Mouse (Mus musculus) forebrain, embryonic 16.5 days (tissue): ENCODE data around the gene Hoxa5. TPM values are rescaled to one million over a fixed set of nuclear protein-coding genes. Genes with fewer than 3 reads are reported as not detected.
A peak's percentile ranks its signal among the peaks of the same experiment; 100 is the strongest.

Source experiments
- ATAC-seq: fragments of 200-750 bp; cut with Nextera tagmentation; 2 replicates; pipeline ENCODE4 v1.8.0; 2017; ENCODE audit warnings: mild to moderate bottlenecking, moderate library complexity
- H3K27ac ChIP-seq: fragments of 300-500 bp; sonication (generic); 2 replicates; pipeline ENCODE4 v1.5.1; 2014; ENCODE audit warnings: low read length, control low read depth
- H3K27me3 ChIP-seq: fragments of 300-500 bp; sonication (generic); replicated peaks from 2 replicates; pipeline ENCODE4 v1.6.1; 2014; ENCODE audit warnings: low read length; ENCODE audit not compliant: control insufficient read depth, insufficient read depth
- H3K36me3 ChIP-seq: fragments of 300-500 bp; sonication (generic); 2 replicates; pipeline ENCODE4 v1.6.1; 2014; ENCODE audit not compliant: control insufficient read depth, insufficient read depth
- H3K4me1 ChIP-seq: fragments of 300-500 bp; sonication (generic); replicated peaks from 2 replicates; pipeline ENCODE4 v1.6.1; 2014; ENCODE audit warnings: low read length; ENCODE audit not compliant: control insufficient read depth, insufficient read depth
- H3K4me2 ChIP-seq: fragments of 300-500 bp; sonication (generic); 2 replicates; pipeline ENCODE4 v1.6.1; 2014; ENCODE audit warnings: mild to moderate bottlenecking, low read length, control low read depth
- H3K4me3 ChIP-seq: fragments of 300-500 bp; sonication (generic); replicated peaks from 2 replicates; pipeline ENCODE4 v1.5.1; 2014; ENCODE audit warnings: mild to moderate bottlenecking, low read length, control low read depth
- H3K9ac ChIP-seq: fragments of 300-500 bp; sonication (generic); replicated peaks from 2 replicates; pipeline ENCODE4 v1.6.1; 2014; ENCODE audit warnings: low read depth, low read length, control low read depth
- H3K9me3 ChIP-seq: fragments of 300-500 bp; sonication (generic); 2 replicates; pipeline ENCODE4 v1.6.1; 2016; ENCODE audit warnings: low read length; ENCODE audit not compliant: control insufficient read depth
- WGBS: fragments of 180-500 bp; shearing (Covaris S2); extraction: QIAGEN DNeasy Blood & Tissue Kit; methylation state at CpG from one replicate; pipeline ENCODE4 v1.1.7; 2014; 5-methylcytosine and 5-hydroxymethylcytosine counted together
- polyA plus RNA-seq: library from polyadenylated mRNA; unstranded; fragments of >200 nt; fragmentation: Nextera tagmentation; extraction: Ambion mirVana; gene quantifications from 2 replicates; pipeline ENCODE4 v1.2.1, GENCODE M21; 2015

The Hoxa5 gene
- not detected in 2 replicates for polyA plus RNA-seq

DNA sequence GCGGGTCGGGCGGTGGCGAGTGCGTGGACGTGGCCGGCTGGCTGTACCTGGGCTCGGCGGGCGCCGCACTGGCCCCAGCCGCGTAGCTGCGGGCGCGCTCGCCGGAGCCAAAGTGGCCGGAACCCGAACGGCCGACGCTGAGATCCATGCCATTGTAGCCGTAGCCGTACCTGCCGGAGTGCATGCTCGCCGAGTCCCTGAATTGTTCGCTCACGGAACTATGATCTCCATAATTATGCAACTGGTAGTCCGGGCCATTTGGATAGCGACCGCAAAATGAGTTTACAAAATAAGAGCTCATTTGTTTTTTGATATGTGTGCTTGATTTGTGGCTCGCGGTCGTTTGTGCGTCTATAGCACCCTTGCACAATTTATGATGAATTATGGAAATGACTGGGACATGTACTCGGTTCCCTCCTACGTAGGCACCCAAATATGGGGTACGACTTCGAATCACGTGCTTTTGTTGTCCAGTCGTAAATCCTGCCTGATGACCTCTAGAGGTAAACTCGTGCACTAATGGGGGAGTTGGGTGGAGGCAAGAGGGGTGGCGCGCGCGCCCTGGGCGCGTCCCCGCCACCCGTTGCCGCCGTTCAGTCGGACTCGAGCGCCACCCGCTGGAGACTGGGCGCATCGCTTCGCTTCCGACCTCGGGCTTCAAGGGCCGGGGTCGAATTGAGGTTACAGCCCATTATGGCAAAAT lies at the start of gene Hoxa5:
Hoxa5 (minus strand) TSS at position 538 of the 703 bp plus-strand sequence.
- Histone ChIP-seq H3K9me3 (no peaks in the 10 kb centered on the region), H3K27me3 (peaks cover 94% of the 10 kb centered on the region), H3K4me1 (peaks cover 8% of the 10 kb centered on the region), H3K27ac (no peak within 1 kb of the TSS), H3K9ac (no peak within 1 kb of the TSS), H3K4me3 (0 out of 2 replicates have a peak within 1 kb of the TSS, but pooled peaks have one; percentile 5), H3K4me2 (no peak within 1 kb of the TSS), H3K36me3 (no peaks in the 10 kb centered on the region)
- WGBS, result under 1% methylated on average over 64 of the region's 65 CpGs
- ATAC-seq, result no peak

- ATAC-seq, result no peak
- Histone ChIP-seq H3K4me2 (no peak overlapping the region), H3K27me3 (peaks cover 76% of the 10 kb centered on the region), H3K36me3 (no peaks in the 10 kb centered on the region), H3K9me3 (no peaks in the 10 kb centered on the region), H3K4me3 (no peak overlapping the region), H3K9ac (no peak overlapping the region), H3K27ac (no peak overlapping the region), H3K4me1 (peaks cover 4% of the 10 kb centered on the region; the same call in 1 of the 2 replicates)
- WGBS, result under 1% methylated on average over 59 of the region's 59 CpGs
Measured at GRCm38 (mm10) chr6:52253511-52254500, 49.4 kb upstream of the Hoxa5 start.

DNA sequence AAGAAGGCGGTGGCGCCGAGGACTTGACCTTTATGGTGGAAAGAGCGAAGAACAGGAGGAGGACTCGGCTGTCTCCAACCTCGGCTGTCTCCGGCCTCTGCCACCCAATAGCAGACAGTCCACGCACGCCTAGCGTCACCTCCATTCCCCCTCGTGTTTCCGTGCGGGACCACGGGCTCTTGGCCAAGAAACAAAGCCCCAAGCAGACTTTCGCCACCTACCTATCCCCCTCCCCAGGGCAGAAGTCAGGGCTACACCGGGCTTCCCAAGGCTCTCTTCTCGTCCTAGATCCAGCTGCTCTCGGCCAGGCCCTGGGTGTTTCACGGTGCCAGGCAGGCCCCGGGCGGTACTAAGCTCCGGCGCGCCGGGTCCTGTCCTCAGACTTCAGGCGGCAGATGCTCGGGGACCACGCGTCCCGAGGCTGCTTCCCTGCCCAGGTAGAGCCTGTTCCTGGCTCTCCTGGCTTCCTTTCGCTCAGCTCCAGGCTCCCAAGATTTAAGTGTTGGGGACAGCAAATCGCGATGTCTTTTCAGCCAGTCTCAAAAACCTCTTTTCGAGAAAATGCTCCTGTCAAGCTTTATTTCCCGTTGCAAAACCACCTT lies 48.5 kb upstream of the Hoxa5 start:
- Histone ChIP-seq H3K9me3 (no peaks in the 10 kb centered on the region), H3K27me3 (peaks cover 77% of the 10 kb centered on the region), H3K4me3 (no peak overlapping the region), H3K9ac (no peak overlapping the region), H3K27ac (no peak overlapping the region), H3K4me1 (peaks cover 4% of the 10 kb centered on the region; the same call in 1 of the 2 replicates), H3K4me2 (no peak overlapping the region), H3K36me3 (no peaks in the 10 kb centered on the region)
- WGBS, result under 1% methylated on average over 35 of the region's 35 CpGs
- no peak for ATAC-seq

GRCm38 (mm10) chr6:52252016-52252774 lies 47.8 kb upstream of the Hoxa5 start:
- H3K9ac ChIP-seq, result no peak overlapping the region
- H3K36me3 ChIP-seq, result no peaks in the 10 kb centered on the region
- 1% methylated on average over 24 of the region's 24 CpGs for WGBS
- no peak overlapping the region for H3K27ac ChIP-seq
- peaks cover 4% of the 10 kb centered on the region; the same call in 1 of the 2 replicates for H3K4me1 ChIP-seq
- peaks cover 77% of the 10 kb centered on the region for H3K27me3 ChIP-seq
- H3K9me3 ChIP-seq, result no peaks in the 10 kb centered on the region
- no peak overlapping the region for H3K4me2 ChIP-seq
- no peak overlapping the region for H3K4me3 ChIP-seq
- no peak for ATAC-seq

DNA sequence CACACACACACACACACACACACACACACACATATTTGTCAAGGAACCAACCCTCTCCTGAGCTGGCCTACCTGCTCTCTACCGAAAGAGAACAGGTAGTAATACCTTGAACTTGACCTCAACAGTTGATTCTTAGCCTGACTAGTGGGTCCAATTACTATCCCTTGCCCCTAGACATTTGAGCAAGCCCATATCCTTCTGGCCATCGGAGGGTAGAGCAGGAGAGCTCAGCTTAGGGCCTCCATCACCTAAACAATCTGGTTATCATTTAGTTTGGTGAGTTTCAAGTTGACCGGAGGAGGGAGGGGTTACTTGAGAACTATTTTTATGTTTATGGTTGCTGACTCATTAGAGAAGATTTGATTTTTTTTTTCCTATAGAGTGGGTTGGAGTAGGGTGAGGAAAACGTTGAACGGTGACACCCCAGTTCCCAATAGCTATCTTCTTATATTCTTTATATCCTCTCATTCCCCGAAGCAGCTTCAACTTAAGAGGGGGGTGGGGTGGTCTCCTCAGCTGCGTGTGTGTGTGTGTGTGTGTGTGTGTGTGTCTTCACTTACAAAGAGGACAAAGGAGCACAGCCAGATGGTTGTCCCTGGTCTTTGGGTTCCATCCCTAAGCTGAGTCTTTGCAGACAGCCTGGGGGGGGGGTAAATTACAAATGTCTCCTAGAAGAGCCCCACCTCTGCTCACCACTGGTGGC lies 46.9 kb upstream of the Hoxa5 start:
- ATAC-seq, result no peak
- no peak overlapping the region for H3K9ac ChIP-seq
- 8% methylated on average over 7 of the region's 7 CpGs for WGBS
- H3K27ac ChIP-seq, result no peak overlapping the region
- H3K9me3 ChIP-seq, result no peaks in the 10 kb centered on the region
- no peaks in the 10 kb centered on the region for H3K36me3 ChIP-seq
- peaks cover 4% of the 10 kb centered on the region; the same call in 1 of the 2 replicates for H3K4me1 ChIP-seq
- H3K27me3 ChIP-seq, result peaks cover 77% of the 10 kb centered on the region
- no peak overlapping the region for H3K4me3 ChIP-seq
- H3K4me2 ChIP-seq, result no peak overlapping the region

GRCm38 (mm10) chr6:52249826-52250225 lies 45.4 kb upstream of the Hoxa5 start:
- ATAC-seq, result no peak
- 1% methylated on average over 4 of the region's 4 CpGs for WGBS
- H3K36me3 ChIP-seq, result no peaks in the 10 kb centered on the region

DNA sequence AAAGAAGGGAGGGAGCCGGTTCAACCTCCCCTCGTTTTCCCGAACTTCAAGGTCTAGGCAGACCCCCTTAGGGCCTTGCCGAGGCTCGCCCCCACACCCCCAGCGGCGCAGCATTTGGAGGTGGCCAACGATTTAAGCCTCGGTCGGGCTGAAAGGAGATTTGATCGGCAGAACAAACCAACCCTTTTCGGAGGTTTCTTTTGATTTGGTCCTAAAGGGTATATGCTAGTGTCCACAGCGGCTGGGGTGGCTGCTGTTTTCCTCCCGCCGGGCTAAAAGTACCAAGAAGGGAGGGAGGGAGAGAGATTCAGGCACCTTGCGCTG lies 45.0 kb upstream of the Hoxa5 start:
- Histone ChIP-seq H3K9me3 (no peaks in the 10 kb centered on the region), H3K27me3 (peaks cover 86% of the 10 kb centered on the region), H3K4me1 (peaks cover 4% of the 10 kb centered on the region; the same call in 1 of the 2 replicates), H3K4me2 (no peak overlapping the region), H3K36me3 (no peaks in the 10 kb centered on the region), H3K9ac (no peak overlapping the region), H3K4me3 (no peak overlapping the region), H3K27ac (no peak overlapping the region)
- WGBS, result under 1% methylated on average over 16 of the region's 16 CpGs
- no peak for ATAC-seq

More at GRCm38 (mm10) chr6:52249826-52250225, 45.4 kb upstream of the Hoxa5 start:
- Histone ChIP-seq H3K27me3 (peaks cover 82% of the 10 kb centered on the region), H3K9ac (no peak overlapping the region), H3K27ac (no peak overlapping the region), H3K4me2 (no peak overlapping the region), H3K4me1 (peaks cover 4% of the 10 kb centered on the region; the same call in 1 of the 2 replicates), H3K9me3 (no peaks in the 10 kb centered on the region), H3K4me3 (no peak overlapping the region)

- Histone ChIP-seq H3K36me3 (no peaks in the 10 kb centered on the region), H3K27ac (no peak overlapping the region), H3K27me3 (peaks cover 87% of the 10 kb centered on the region), H3K4me2 (no peak overlapping the region), H3K4me1 (peaks cover 4% of the 10 kb centered on the region; the same call in 1 of the 2 replicates), H3K9ac (no peak overlapping the region), H3K9me3 (no peaks in the 10 kb centered on the region), H3K4me3 (no peak overlapping the region)
- ATAC-seq, result no peak
- WGBS, result 2% methylated on average over 27 of the region's 27 CpGs
Measured at GRCm38 (mm10) chr6:52248638-52249414, 44.4 kb upstream of the Hoxa5 start.
